Mouse (Mus musculus) C2C12 (cell line): ENCODE data around the gene Fcgr2b.

Source experiments
- CEBPB ChIP-seq: IDR thresholded peaks from one replicate; pipeline ENCODE4 v1.6.1; 2011; ENCODE audit warnings: low read depth, mild to moderate bottlenecking, control low read depth, moderate library complexity
- CTCF ChIP-seq: IDR thresholded peaks from one replicate; pipeline ENCODE4 v1.5.1; 2011; ENCODE audit not compliant: control insufficient read depth, insufficient read depth, insufficient read length
- MAX ChIP-seq: IDR thresholded peaks from one replicate; pipeline ENCODE4 v1.6.1; 2011; ENCODE audit warnings: mild to moderate bottlenecking, control low read depth
- USF1 ChIP-seq: IDR thresholded peaks from one replicate; pipeline ENCODE4 v1.6.1; 2011; ENCODE audit warnings: low read depth, mild to moderate bottlenecking, control low read depth, moderate library complexity

DNA sequence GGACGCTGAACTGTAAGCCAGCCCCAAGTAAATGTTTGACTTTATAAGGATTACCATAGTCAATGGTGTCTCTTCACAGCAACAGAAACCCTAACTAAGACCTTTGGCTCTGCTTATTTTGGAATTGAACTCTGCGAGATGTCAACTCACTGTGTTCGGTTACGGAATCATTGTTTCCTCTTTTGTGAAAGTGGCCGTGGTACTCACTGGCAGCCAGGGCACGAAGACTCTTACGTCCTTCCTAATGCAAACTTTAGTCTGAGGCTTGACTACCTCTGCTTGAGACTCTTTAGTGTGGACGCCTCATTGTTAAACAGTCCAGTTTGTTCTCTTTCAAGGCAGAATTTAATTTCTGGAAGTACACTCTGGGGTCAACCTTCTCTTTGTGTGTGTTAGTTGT is 57.0 kb downstream of the Fcgr2b start:
- TF ChIP-seq CTCF (no peak), CEBPB (no peak), MAX (no peak), USF1 (no peak)
